Mouse (Mus musculus) gastrocnemius, adult 2 months (tissue): Measurements from ENCODE around the gene Myof. TPM values are rescaled to one million over a fixed set of nuclear protein-coding genes. Genes with fewer than 3 reads are reported as not detected.

Source experiments
- DNase-seq: peaks from one replicate; pipeline ENCODE4 v3.0.0; 2022
- H3K27ac ChIP-seq: fragments of 200-600 bp; 2 replicates; pipeline ENCODE4 v1.8.1; 2022; ENCODE audit warnings: mild to moderate bottlenecking
- H3K4me3 ChIP-seq: fragments of 200-600 bp; 2 replicates; pipeline ENCODE4 v1.8.1; 2022; ENCODE audit warnings: mild to moderate bottlenecking, moderate library complexity
- CTCF ChIP-seq: fragments of 200-600 bp; IDR thresholded peaks from 2 replicates; pipeline ENCODE4 v1.8.1; 2022; ENCODE audit warnings: antibody characterized with exemption, mild to moderate bottlenecking, moderate library complexity
- intact Hi-C: fragments of 180-260 bp; cut with DNase I; formaldehyde crosslinking; loops from one replicate; pipeline ENCODE4 v1.15.1; 2025
- total RNA-seq, 2 experiments: library from RNA; stranded (reverse); gene quantifications; 2 replicates each; pipeline ENCODE4 v1.2.3; 2021

Myof gene
- total RNA-seq, 2 experiments from 2014 or later = 4.7 to 6.4 TPM

- intact Hi-C loops = no loop called here
- no peak for DNase-seq
- no peak for TF ChIP-seq CTCF
- Histone ChIP-seq H3K4me3 (no peak overlapping the region), H3K27ac (no peak overlapping the region)
Observed at GRCm38 (mm10) chr19:38032993-38033734, 10.2 kb downstream of the Myof start.

GRCm38 (mm10) chr19:38031144-38031543 lies 12.2 kb downstream of the Myof start:
- intact Hi-C loops = no loop called here
- H3K4me3 ChIP-seq = no peak overlapping the region
- no peak overlapping the region for H3K27ac ChIP-seq
- DNase-seq = no peak
- no peak for TF ChIP-seq CTCF

DNA sequence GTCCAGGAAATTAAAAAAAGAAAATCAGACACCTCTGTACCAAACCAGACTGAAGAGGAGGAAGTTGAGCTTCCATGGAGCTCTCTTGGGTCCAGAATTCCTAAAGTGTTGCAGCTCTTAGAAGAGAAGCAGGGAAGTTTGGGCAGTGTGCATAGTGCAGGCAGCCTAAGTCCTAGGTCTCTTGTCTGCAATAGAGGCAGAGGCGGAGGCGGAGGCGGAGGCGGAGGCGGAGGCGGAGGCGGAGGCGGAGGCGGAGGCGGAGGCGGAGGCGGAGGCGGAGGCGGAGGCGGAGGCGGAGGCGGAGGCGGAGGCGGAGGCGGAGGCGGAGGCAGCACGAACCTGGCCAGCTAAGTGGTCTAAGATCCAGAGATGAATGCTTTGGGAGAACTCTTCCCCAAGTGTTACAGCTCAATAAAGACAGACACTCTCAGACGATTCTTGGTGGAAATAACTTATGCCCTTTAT lies 12.7 kb downstream of the Myof start:
- H3K4me3 ChIP-seq = peak overlapping the region; percentile 44
- peak; percentile 81 for DNase-seq
- TF ChIP-seq CTCF = no peak
- intact Hi-C loops = no loop called here
- peak overlapping the region; percentile 77 for H3K27ac ChIP-seq

GRCm38 (mm10) chr19:38029871-38030270 lies 13.5 kb downstream of the Myof start:
- no peak for DNase-seq

DNA sequence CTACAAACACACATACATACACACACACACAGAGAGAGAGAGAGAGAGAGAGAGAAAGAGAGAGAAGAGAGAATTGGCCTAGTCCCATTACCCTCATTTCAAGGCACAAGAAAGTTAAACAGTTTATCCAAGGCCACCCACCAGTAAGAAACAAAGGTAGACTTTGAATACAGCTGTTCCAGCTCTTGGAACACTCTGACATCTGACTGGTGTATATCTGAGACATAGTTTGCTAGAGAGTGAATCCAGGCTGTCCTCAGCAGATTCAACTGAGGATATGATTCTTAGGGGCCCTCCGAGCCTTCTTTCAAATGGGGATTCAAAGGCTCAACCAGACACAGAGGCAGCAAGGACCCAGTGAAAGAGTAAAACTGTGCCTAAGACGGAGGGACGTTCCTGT lies 14.1 kb downstream of the Myof start:
- intact Hi-C loops = no loop called here
- no peak for TF ChIP-seq CTCF
- Histone ChIP-seq H3K27ac (peak overlapping the region; percentile 77), H3K4me3 (peak overlapping the region; percentile 21; the same call in 1 of the 2 replicates)
- no peak for DNase-seq

More at GRCm38 (mm10) chr19:38029871-38030270, 13.5 kb downstream of the Myof start:
- TF ChIP-seq CTCF = no peak
- peak overlapping the region; percentile 77 for H3K27ac ChIP-seq
- H3K4me3 ChIP-seq = peak overlapping the region; percentile 21; the same call in 1 of the 2 replicates
- intact Hi-C loops = no loop called here

DNA sequence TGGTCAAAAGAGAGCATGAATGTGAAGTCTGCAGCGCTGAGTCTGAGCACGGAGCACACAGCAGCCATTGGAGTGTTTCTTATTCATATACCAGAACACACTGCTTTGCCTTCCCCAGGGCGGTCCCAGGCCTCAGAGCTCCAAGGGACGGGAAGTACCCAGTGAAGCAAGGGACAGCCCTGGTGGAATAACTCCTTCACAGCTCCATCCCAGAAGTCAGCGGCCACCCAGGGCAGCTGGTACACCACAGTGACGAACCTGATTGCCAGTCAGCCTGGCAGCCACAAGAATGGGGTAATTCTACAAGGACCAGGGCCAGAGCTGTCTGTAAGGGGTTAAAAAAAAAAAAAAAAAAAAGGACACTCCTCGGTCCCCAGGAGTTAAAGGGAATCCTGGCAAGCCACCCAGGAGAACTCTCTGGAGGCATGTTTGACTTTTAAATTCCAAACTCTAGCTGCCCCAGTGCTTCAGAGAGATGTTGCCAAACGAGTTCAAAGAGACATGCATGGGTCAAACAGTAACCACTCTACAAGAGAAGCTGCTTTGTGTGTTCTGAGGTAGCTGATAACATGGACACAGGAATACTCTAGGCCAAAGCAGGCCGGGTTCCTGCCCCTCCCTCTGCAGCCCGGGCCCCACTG lies 15.4 kb downstream of the Myof start:
- peak; percentile 35 for DNase-seq
- Histone ChIP-seq H3K4me3 (no peak overlapping the region), H3K27ac (peak overlapping the region; percentile 77)
- intact Hi-C loops = no loop called here
- no peak for TF ChIP-seq CTCF

GRCm38 (mm10) chr19:38027389-38027788 lies 16.0 kb downstream of the Myof start:
- intact Hi-C loops = no loop called here
- H3K27ac ChIP-seq = peak overlapping the region; percentile 77
- no peak for TF ChIP-seq CTCF
- no peak for DNase-seq
- H3K4me3 ChIP-seq = no peak overlapping the region

DNA sequence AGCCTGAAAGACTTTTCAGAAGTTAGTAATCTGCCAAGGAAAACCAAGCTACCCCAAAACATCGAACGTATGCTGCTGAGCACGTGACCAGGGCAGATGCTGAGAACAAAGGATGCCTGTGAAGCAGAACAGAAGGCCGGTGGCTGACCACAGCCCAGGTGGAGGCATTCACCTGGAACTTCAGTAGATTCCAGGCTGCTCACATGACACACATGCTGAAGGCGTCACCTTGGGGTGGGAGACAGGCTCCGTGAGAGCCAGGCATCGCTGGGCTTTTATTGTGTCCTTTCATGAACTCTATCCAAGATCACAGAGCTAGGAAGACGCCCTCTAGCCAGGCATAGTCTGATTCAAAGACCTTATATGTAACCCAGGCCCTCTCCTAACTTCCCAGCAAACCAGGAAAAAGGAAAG lies 17.2 kb downstream of the Myof start:
- TF ChIP-seq CTCF = no peak
- Histone ChIP-seq H3K27ac (peak overlapping the region; percentile 77), H3K4me3 (no peak overlapping the region)
- intact Hi-C loops = no loop called here
- no peak for DNase-seq

- intact Hi-C loops = no loop called here
- H3K4me3 ChIP-seq = no peak overlapping the region
- H3K27ac ChIP-seq = peak overlapping the region; percentile 77
- DNase-seq = peak; percentile 42
- no peak for TF ChIP-seq CTCF
Observed at GRCm38 (mm10) chr19:38025254-38026041, 17.9 kb downstream of the Myof start.

GRCm38 (mm10) chr19:38023603-38024002 lies 19.8 kb downstream of the Myof start:
- TF ChIP-seq CTCF = no peak
- Histone ChIP-seq H3K27ac (no peak overlapping the region; the same call in 1 of the 2 replicates), H3K4me3 (no peak overlapping the region)
- DNase-seq = no peak
- intact Hi-C loops = no loop called here

GRCm38 (mm10) chr19:38022710-38023109 lies 20.7 kb downstream of the Myof start:
- Histone ChIP-seq H3K27ac (peak overlapping the region; percentile 32), H3K4me3 (no peak overlapping the region)
- TF ChIP-seq CTCF = no peak
- no peak for DNase-seq
- intact Hi-C loops = no loop called here

DNA sequence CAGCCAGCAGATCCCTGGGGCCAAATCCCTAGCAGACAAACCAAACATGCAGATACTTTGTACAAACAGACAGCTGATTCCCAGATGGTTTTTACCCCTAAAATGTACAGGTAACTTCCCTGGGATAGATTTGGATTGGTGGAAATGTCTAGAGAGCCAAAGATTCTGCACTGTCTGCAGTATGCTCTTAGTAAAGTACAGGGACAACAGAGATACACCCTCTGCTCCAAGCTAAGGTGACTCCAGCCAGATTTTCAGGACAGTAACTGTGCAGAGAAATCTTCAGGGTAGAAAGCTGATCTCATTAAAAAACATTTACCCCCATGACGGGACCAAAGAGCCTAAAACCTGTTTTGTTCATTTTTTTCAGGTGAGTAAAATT lies 27.5 kb downstream of the Myof start:
- Histone ChIP-seq H3K27ac (peak overlapping the region; percentile 64), H3K4me3 (no peak overlapping the region)
- no peak for DNase-seq
- intact Hi-C loops = no loop called here
- TF ChIP-seq CTCF = no peak
